Mouse (Mus musculus) liver, adult 2 months (tissue): ENCODE measurements around the gene Gm26566. TPM values are rescaled to one million over a fixed set of nuclear protein-coding genes. Genes with fewer than 3 reads are reported as not detected.
"Not testable (repeated sequence)": the region's sequence is repeated elsewhere in the genome, so short reads cannot be mapped to it uniquely, and the experiment has no call there.

Experiments
- DNase-seq: peaks from one replicate; pipeline ENCODE4 v3.0.0-alpha.2; 2011; ENCODE audit warnings: low read depth, low spot score; ENCODE audit errors: extremely low read depth
- H3K27ac ChIP-seq: fragments of 200-500 bp; replicated peaks from 2 replicates; pipeline ENCODE4 v1.5.1; 2012; ENCODE audit warnings: low read depth, mild to moderate bottlenecking, control low read depth, inconsistent platforms, low read length; ENCODE audit not compliant: insufficient read depth
- H3K27me3 ChIP-seq: fragments of 200-500 bp; 2 replicates; pipeline ENCODE4 v1.6.1; 2012; ENCODE audit warnings: mild to moderate bottlenecking, moderate library complexity, low read length, inconsistent platforms; ENCODE audit not compliant: control insufficient read depth, insufficient read depth
- H3K36me3 ChIP-seq: fragments of 200-500 bp; 2 replicates; pipeline ENCODE4 v1.6.1; 2012; ENCODE audit warnings: low read length, inconsistent platforms; ENCODE audit not compliant: control insufficient read depth, insufficient read depth
- H3K4me1 ChIP-seq: fragments of 200-500 bp; 2 replicates; pipeline ENCODE4 v1.6.1; 2011; ENCODE audit warnings: low read length; ENCODE audit not compliant: control insufficient read depth, insufficient read depth
- H3K4me3 ChIP-seq: fragments of 200-500 bp; 2 replicates; pipeline ENCODE4 v1.5.1; 2011; ENCODE audit warnings: low read depth, mild to moderate bottlenecking, control low read depth, low read length, moderate library complexity; ENCODE audit not compliant: insufficient read depth
- H3K79me2 ChIP-seq: fragments of 200-500 bp; 2 replicates; pipeline ENCODE4 v1.6.1; 2012; ENCODE audit warnings: inconsistent platforms, mild to moderate bottlenecking, low read length, moderate library complexity; ENCODE audit not compliant: control insufficient read depth, insufficient read depth
- H3K9ac ChIP-seq: fragments of 200-500 bp; 2 replicates; pipeline ENCODE4 v1.6.1; 2012; ENCODE audit warnings: low read depth, mild to moderate bottlenecking, control low read depth, inconsistent platforms, low read length
- CTCF ChIP-seq: fragments of 200-500 bp; IDR thresholded peaks from 2 replicates; pipeline ENCODE4 v1.5.1; 2011; ENCODE audit warnings: low read depth, low read length, control low read depth
- POLR2A ChIP-seq: fragments of 200-500 bp; IDR thresholded peaks from 2 replicates; pipeline ENCODE4 v1.6.1; 2011; ENCODE audit warnings: low read length, control low read depth; ENCODE audit not compliant: insufficient read depth; ENCODE audit errors: extremely low read depth
- WGBS: fragments of 180-500 bp; shearing (Covaris S2); methylation state at CpG from one replicate; pipeline ENCODE4 v1.1.7; 2018; 5-methylcytosine and 5-hydroxymethylcytosine counted together
- polyA plus RNA-seq: library from polyadenylated mRNA; depleted of rRNA; stranded (reverse); fragments of >200 nt; gene quantifications from 2 replicates; pipeline ENCODE4 v1.2.3, GENCODE M21; 2012
- total RNA-seq: library from RNA; depleted of rRNA; stranded (reverse); fragments of >200 nt; gene quantifications from 2 replicates; pipeline ENCODE4 v1.2.3, GENCODE M21; 2014

Gm26566 gene
- total and polyA plus RNA-seq, 2 experiments: 0.18 TPM; not detected in 1

DNA sequence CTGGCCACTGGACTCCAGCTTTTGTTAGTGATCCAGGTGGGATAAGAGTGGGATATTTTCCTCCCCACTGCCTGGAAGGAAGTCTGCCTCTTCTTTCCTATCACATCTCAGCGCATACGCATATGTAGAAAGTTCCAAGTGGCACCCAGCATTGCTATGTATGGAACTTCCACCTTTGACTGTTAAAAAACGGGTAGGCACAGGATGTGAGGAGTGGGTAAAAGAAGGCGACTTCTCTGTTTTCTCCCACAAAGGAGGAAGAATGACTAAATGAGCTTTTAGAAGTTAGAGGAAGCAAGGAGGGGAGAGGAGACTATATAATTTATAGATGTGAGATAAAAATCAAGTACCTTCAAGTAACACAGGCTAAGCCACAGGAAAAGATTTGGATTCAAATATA, 19.8 kb downstream of the Gm26566 start:
- H3K4me1 ChIP-seq: no peaks in the 10 kb centered on the region
- H3K36me3 ChIP-seq: no peaks in the 10 kb centered on the region
- WGBS: 85% methylated on average over 4 of the region's 4 CpGs
- TF ChIP-seq POLR2A (no peak), CTCF (no peak)
- H3K27me3 ChIP-seq: no peaks in the 10 kb centered on the region
- H3K4me3 ChIP-seq: no peak overlapping the region
- H3K27ac ChIP-seq: no peak overlapping the region
- H3K9ac ChIP-seq: no peak overlapping the region
- DNase-seq: no peak
- H3K79me2 ChIP-seq: no peaks in the 10 kb centered on the region

DNA sequence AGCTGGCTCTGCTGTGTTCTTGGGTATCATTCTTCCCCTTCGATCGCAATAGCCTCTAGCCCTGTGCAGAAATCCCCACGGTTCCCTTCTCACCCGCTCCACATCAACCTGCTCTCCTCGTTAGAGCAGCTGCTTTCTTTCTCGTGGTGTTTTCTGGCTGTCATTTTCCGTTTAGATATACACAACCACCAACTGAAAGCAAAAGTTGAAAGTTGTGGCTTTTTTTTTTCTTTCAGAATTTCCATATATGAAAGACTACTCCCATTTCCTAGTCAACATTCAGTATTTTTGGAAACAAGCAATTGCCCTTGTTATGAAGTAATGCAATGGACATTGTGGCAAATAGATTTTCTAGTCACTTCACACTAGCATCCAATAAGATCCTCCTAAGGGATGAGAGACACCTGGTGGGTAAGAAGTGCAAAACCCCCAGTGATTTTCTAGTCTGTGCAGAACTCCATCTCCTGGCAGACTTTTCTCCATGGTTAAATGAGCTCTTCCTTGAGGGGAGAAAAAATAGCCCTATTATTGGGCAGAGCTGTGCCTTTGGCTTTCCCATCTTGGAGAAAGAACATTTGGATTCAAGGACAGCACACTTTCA, 21.3 kb downstream of the Gm26566 start:
- no peak for DNase-seq
- TF ChIP-seq POLR2A (no peak), CTCF (no peak)
- H3K27me3 ChIP-seq: no peaks in the 10 kb centered on the region
- H3K79me2 ChIP-seq: no peaks in the 10 kb centered on the region
- H3K27ac ChIP-seq: no peak overlapping the region
- no peak overlapping the region for H3K4me3 ChIP-seq
- 85% methylated on average over 7 of the region's 7 CpGs for WGBS
- H3K4me1 ChIP-seq: no peaks in the 10 kb centered on the region
- H3K9ac ChIP-seq: no peak overlapping the region
- no peaks in the 10 kb centered on the region for H3K36me3 ChIP-seq

DNA sequence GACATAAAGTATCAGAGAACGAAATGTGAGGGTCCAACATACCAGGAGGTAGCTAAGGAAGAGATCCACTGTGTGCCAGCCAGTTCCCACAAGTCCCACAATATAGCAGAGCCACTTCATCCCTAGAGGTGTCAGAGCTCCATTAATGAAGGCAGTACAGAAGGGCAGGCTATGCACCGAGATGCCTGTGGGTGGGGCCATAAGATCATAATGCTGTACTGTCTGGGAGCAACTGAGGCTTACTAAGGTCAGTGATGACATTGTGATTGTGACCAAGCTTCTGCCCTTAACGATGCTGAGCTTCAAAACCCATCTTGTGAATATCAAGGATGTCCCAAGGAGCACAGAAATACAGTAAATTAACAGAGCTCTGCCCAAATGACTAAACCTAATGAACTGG, 22.6 kb downstream of the Gm26566 start:
- Histone ChIP-seq H3K79me2 (no peaks in the 10 kb centered on the region), H3K27ac (no peak overlapping the region), H3K9ac (no peak overlapping the region), H3K36me3 (no peaks in the 10 kb centered on the region), H3K4me1 (no peaks in the 10 kb centered on the region), H3K4me3 (no peak overlapping the region), H3K27me3 (no peaks in the 10 kb centered on the region)
- DNase-seq: no peak
- TF ChIP-seq CTCF (peak; percentile 39), POLR2A (no peak)
- 59% methylated on average over 3 of the region's 3 CpGs for WGBS

DNA sequence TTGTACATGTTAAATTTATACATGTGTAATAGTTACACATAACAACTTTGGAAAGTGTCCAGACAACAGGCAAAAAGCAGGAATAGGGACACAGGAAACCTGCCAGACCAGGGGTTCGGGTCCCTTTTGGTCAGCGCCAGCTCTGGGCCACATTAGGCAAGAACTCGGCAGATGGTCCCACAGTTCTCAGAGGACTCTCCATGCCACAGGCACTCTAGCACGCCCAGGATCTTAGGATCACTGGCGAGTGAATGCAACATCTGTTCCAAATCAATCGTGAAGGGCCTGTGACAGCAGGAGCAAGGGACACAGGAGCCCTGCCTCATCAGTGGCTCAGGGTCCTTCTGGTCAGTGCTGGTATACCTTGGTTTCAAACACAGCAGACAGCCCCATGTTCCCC, 28.3 kb downstream of the Gm26566 start:
- Histone ChIP-seq H3K79me2 (no peaks in the 10 kb centered on the region), H3K36me3 (no peaks in the 10 kb centered on the region), H3K4me1 (no peaks in the 10 kb centered on the region), H3K27me3 (no peaks in the 10 kb centered on the region), H3K27ac (no peak overlapping the region), H3K4me3 (no peak overlapping the region), H3K9ac (no peak overlapping the region)
- 82% methylated on average over 6 of the region's 6 CpGs for WGBS
- DNase-seq: no peak
- no peak for TF ChIP-seq POLR2A
- TF ChIP-seq CTCF: no peak

DNA sequence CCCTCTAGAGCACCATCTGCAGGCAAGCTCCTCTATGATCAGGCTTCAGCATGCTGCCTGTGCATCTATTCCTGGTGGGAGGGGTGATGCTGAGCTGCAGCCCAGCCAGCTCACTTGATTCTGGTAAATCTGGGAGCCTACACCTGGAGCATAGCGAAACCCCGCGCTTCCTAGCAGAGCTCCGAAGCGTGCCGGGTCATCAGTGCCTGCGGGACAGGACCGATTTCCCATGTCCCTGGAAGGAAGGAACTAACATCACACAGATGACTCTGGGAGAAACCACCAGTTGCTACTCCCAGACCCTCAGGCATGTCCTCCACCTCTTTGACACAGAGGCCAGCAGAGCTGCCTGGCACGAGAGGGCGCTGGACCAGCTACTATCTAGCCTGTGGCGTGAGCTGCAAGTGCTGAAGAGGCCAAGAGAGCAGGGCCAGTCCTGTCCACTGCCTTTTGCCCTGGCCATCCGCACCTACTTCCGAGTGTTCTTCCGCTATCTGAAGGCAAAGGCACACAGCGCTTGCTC, 33.3 kb downstream of the Gm26566 start, which contains the start of gene Gm13271:
Gene Gm13271 (plus strand): TSS at position 51 of the 523 bp plus-strand sequence.
- H3K4me3 ChIP-seq, H3K4me1 ChIP-seq, DNase-seq, H3K9ac ChIP-seq, H3K27ac ChIP-seq, H3K27me3 ChIP-seq, H3K36me3 ChIP-seq, H3K79me2 ChIP-seq: not testable (repeated sequence)
- 81% methylated on average over 15 of the region's 15 CpGs for WGBS

DNA sequence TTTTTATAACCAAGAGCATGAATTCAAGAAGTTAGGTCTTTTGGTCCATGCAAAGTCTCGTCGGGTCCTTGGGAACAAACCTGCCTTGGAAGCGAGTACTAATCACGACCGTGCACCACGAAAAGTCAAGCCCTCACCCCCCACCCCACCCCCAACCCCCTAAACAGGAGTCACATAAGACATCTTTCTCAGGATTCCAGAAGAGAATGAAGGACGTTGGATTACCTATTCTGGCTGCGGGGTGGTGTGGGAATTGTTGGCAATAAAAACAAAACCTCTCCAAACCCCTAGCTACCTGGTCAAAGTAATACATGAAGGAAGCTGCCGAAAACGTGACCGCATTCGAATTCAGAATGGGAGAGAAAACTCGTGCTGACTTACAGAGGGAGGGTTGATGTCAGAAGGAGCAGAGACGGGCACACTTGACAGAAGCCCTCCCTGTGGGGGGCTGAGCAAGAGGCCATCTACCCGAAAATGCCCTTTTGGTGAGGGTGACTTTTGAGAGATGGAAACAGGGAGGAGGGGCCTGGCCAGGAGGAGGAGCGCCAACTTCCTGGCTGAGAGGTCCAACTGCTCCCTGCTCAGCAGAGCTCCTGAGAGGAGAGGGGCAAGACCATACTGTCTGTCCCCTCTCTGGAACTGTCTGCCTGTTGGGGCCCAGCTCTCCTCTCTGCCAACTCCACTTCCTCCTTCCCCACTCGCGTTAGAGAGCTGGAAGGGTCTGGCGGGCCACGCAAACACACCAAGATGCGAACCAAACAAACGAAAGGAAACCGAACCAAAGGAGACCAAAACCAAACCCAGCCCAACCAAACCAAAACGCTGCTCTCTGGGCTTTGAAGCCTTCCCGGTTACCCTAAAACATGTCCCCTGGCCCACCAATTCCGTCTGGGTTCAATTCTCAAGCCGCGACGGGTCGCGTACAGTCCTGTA, 35.2 kb downstream of the Gm26566 start:
- 10% methylated on average over 29 of the region's 31 CpGs for WGBS
- Histone ChIP-seq H3K27ac (peak overlapping the region; percentile 78), H3K9ac (peak overlapping the region; percentile 79), H3K4me3 (peak overlapping the region; percentile 46)
- not testable (repeated sequence) for DNase-seq, H3K79me2 ChIP-seq, H3K4me1 ChIP-seq, H3K36me3 ChIP-seq, H3K27me3 ChIP-seq
